Mouse (Mus musculus) kidney, embryonic 14.5 days (tissue): ENCODE measurements at regions not wholly inside any gene's neighbourhood (a gene's known extent, or its start where the extent isn't known, plus 50 kb on each side); places are given as distances from the start of the nearest gene placed in this dataset.
"Not testable (repeated sequence)": the region's sequence is repeated elsewhere in the genome, so short reads cannot be mapped to it uniquely, and the experiment has no call there.

Experiments used
- ATAC-seq: fragments of 200-750 bp; cut with Nextera tagmentation; 2 replicates; pipeline ENCODE4 v1.8.0; 2017; ENCODE audit warnings: moderate number of reproducible peaks, mild to moderate bottlenecking, moderate TSS enrichment, moderate library complexity; ENCODE audit not compliant: low FRiP score, low TSS enrichment
- H3K27ac ChIP-seq: fragments of 300-500 bp; sonication (generic); 2 replicates; pipeline ENCODE4 v1.5.1; 2014; ENCODE audit warnings: low read depth, mild to moderate bottlenecking, low read length, moderate library complexity, mixed read lengths
- H3K27me3 ChIP-seq: fragments of 300-500 bp; sonication (generic); 2 replicates; pipeline ENCODE4 v1.6.1; 2014; ENCODE audit warnings: mild to moderate bottlenecking, low read length; ENCODE audit not compliant: control insufficient read depth, insufficient read depth
- H3K36me3 ChIP-seq: fragments of 300-500 bp; sonication (generic); 2 replicates; pipeline ENCODE4 v1.6.1; 2014; ENCODE audit warnings: low read length, mixed read lengths; ENCODE audit not compliant: control insufficient read depth, insufficient read depth
- H3K4me1 ChIP-seq: fragments of 300-500 bp; sonication (generic); 2 replicates; pipeline ENCODE4 v1.6.1; 2014; ENCODE audit warnings: low read length, mixed read lengths; ENCODE audit not compliant: control insufficient read depth, insufficient read depth
- H3K4me2 ChIP-seq: fragments of 300-500 bp; sonication (generic); replicated peaks from 2 replicates; pipeline ENCODE4 v1.6.1; 2014; ENCODE audit warnings: low read depth, mild to moderate bottlenecking, low read length
- H3K4me3 ChIP-seq: fragments of 300-500 bp; sonication (generic); 2 replicates; pipeline ENCODE4 v1.5.1; 2014; ENCODE audit warnings: mild to moderate bottlenecking, low read length
- H3K9ac ChIP-seq: fragments of 300-500 bp; sonication (generic); 2 replicates; pipeline ENCODE4 v1.6.1; 2014; ENCODE audit warnings: low read depth, mild to moderate bottlenecking, low read length, moderate library complexity
- H3K9me3 ChIP-seq: fragments of 300-500 bp; sonication (generic); 2 replicates; pipeline ENCODE4 v1.6.1; 2016; ENCODE audit warnings: low read length; ENCODE audit not compliant: control insufficient read depth
- WGBS: fragments of 180-500 bp; shearing (Covaris S2); extraction: QIAGEN DNeasy Blood & Tissue Kit; methylation state at CpG from one replicate; pipeline ENCODE4 v1.1.7; 2014; 5-methylcytosine and 5-hydroxymethylcytosine counted together

DNA sequence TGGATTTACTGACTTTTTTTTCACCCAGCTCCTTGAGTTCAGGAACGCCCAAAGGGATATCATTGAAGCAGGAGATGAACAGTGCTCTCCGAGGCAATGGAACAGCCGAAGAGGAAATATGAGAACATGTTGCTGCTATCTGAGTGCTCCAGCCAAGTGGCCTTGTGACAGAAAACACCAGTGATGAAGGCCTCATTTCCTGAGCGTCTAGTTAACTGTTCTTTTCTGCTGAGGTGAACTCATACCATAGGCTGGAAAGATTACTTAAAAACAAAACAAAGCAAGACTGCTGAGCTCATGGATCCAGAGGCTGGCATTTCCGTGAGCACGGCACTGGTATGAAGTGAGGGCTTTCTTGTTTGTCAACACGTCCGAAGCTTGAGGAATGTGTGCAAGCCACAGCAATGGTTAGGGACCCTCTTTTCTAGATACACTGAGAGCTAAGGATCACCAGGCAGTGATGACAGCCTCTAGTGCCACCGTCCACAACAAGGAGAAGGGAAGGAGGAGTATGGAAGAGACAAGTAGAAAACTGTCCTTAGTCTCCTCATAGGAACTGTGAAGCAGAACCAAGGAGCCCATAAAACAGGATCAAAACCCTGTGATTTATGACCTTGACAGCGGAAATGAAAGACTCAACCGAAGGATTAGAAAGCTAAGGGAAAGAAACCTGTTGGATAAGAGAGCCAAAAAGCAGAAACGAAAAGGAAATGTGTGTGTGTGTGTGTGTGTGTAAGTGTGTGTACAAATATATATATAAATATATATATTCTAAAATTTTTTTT is 200.4 kb downstream of the Fam43a start:
- Histone ChIP-seq H3K27ac (peak overlapping the region; percentile 27; the same call in 1 of the 2 replicates), H3K36me3 (no peaks in the 10 kb centered on the region), H3K9ac (no peak overlapping the region), H3K9me3 (no peaks in the 10 kb centered on the region), H3K27me3 (no peaks in the 10 kb centered on the region), H3K4me2 (no peak overlapping the region), H3K4me3 (no peak overlapping the region), H3K4me1 (peaks cover 21% of the 10 kb centered on the region)
- 21% methylated on average over 12 of the region's 12 CpGs for WGBS
- ATAC-seq = no peak

GRCm38 (mm10) chr16:30804018-30804417 is 204.5 kb downstream of the Fam43a start:
- WGBS = 32% methylated on average over 3 of the region's 3 CpGs
- Histone ChIP-seq H3K4me3 (no peak overlapping the region), H3K27ac (no peak overlapping the region), H3K4me2 (no peak overlapping the region), H3K9ac (no peak overlapping the region), H3K27me3 (no peaks in the 10 kb centered on the region), H3K36me3 (no peaks in the 10 kb centered on the region), H3K9me3 (no peaks in the 10 kb centered on the region), H3K4me1 (peaks cover 22% of the 10 kb centered on the region)
- ATAC-seq = no peak

DNA sequence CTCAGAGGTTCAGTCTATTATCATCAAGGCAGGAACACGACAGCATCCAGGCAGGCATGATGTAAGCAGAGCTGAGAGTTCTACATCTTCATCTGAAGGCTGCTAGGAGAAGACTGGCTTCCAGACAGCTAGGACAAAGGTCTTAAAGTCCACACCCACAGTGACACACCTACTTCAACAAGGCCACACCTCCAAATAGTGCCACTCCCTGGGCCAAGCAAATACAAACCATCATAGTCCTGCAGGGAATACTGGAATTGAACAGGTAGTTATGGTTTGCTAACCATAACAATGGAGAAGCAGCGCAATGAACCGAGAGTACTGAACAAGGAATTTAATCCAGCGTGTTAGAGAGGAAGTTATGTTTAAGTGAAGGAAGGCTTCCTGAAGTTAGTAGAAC is 206.7 kb downstream of the Fam43a start:
- not testable (repeated sequence) for H3K27me3 ChIP-seq, H3K4me3 ChIP-seq, H3K27ac ChIP-seq, H3K4me2 ChIP-seq, H3K9me3 ChIP-seq, H3K4me1 ChIP-seq, ATAC-seq, H3K9ac ChIP-seq, H3K36me3 ChIP-seq
- 93% methylated on average over 4 of the region's 4 CpGs for WGBS

DNA sequence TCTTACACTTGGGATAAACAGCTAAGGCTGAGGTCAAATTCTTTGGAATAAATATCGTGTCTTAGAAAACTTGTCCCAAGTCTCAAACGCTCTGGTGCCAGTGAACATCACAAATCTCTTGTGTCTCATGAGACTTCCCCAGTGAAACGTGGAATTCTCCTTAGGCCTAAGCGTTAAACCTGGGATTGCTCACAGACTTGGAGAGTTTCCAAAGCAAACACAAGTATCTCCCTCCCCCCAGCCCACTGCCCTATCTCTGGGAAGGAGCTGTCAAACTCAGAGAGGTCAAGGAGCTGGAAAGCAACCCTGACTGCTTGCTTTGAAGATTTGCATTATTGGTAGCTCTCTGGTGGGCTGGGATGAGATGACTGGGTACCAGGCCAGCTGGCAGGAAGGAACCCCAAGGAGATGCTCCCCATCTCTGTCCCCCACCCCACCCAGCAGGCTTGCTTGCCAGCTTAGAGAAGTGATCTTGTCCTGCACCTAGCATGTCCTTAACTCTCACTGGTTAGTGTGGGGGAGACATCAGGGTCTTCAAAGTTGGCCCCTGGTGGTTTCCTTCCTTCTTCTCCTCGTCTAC is 219.1 kb downstream of the Fam43a start:
- Histone ChIP-seq H3K4me1 (peaks cover 26% of the 10 kb centered on the region), H3K9ac (no peak overlapping the region), H3K9me3 (no peaks in the 10 kb centered on the region), H3K27me3 (no peaks in the 10 kb centered on the region), H3K4me2 (no peak overlapping the region), H3K36me3 (no peaks in the 10 kb centered on the region), H3K27ac (peak overlapping the region; percentile 14; the same call in 1 of the 2 replicates), H3K4me3 (no peak overlapping the region)
- 22% methylated on average over 5 of the region's 5 CpGs for WGBS
- 0 out of 2 replicates have a peak, but pooled peaks have one; percentile 24 for ATAC-seq

DNA sequence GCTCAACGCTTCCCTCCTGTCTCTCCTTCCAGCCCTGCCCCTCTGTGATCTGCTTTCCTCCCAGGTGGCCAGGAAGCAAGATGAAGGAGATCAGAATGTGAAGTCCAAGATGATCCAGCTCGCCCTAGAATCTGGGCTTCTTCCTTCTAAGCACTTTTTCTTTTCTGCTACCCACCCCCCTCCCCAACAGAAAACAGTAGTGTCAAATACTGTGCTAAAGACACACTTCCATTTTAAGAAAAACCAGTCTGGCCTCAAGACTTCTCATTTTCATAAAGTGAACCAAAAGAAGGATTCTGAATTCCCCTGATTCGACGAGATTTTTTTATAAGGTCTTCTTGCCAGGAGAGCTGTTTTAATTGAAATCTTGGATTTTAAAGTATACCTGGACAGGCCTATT is 219.8 kb downstream of the Fam43a start:
- Histone ChIP-seq H3K9me3 (no peaks in the 10 kb centered on the region), H3K4me3 (no peak overlapping the region), H3K36me3 (no peaks in the 10 kb centered on the region), H3K27me3 (no peaks in the 10 kb centered on the region), H3K4me1 (peaks cover 26% of the 10 kb centered on the region), H3K4me2 (no peak overlapping the region), H3K27ac (peak overlapping the region; percentile 30; the same call in 1 of the 2 replicates), H3K9ac (no peak overlapping the region)
- 89% methylated on average over 4 of the region's 4 CpGs for WGBS
- ATAC-seq = no peak

- Histone ChIP-seq H3K4me2 (no peak overlapping the region), H3K4me3 (no peak overlapping the region), H3K36me3 (no peaks in the 10 kb centered on the region), H3K4me1 (peaks cover 26% of the 10 kb centered on the region), H3K27ac (no peak overlapping the region), H3K9me3 (no peaks in the 10 kb centered on the region), H3K27me3 (no peaks in the 10 kb centered on the region), H3K9ac (no peak overlapping the region)
- WGBS = 95% methylated on average over 3 of the region's 3 CpGs
- no peak for ATAC-seq
Measured at GRCm38 (mm10) chr16:30820234-30820633, 220.7 kb downstream of the Fam43a start.

DNA sequence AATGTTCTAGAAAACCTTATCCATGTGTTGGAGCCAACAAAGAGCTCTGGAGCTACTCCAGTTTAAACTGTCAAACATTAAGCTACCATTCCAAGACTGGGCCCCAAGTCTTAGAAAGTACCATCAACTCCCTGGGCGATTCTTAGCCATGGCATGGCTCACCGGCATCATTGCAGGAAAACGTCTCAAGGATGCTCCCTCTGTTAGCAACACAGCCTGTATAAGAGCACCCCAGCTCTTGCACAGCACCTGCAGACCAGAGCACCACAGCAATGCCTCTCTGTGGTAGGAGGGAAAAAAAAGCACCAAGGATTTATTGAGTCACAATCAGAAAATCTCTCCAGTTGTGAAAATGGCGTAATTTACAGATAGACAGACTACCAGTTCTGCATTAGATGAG is 221.2 kb downstream of the Fam43a start:
- Histone ChIP-seq H3K4me3 (no peak overlapping the region), H3K36me3 (no peaks in the 10 kb centered on the region), H3K4me1 (peaks cover 26% of the 10 kb centered on the region), H3K9ac (no peak overlapping the region), H3K4me2 (peak overlapping the region; percentile 38), H3K27me3 (no peaks in the 10 kb centered on the region), H3K9me3 (no peaks in the 10 kb centered on the region), H3K27ac (peak overlapping the region; percentile 85)
- ATAC-seq = no peak
- WGBS = 72% methylated on average over 4 of the region's 4 CpGs

GRCm38 (mm10) chr16:30821191-30821910 is 221.8 kb downstream of the Fam43a start:
- ATAC-seq = peak; percentile 82
- Histone ChIP-seq H3K27ac (peak overlapping the region; percentile 85), H3K9me3 (no peaks in the 10 kb centered on the region), H3K36me3 (no peaks in the 10 kb centered on the region), H3K4me3 (peak overlapping the region; percentile 5; the same call in 1 of the 2 replicates), H3K9ac (no peak overlapping the region), H3K27me3 (no peaks in the 10 kb centered on the region), H3K4me1 (peaks cover 28% of the 10 kb centered on the region), H3K4me2 (peak overlapping the region; percentile 38)
- WGBS = 9% methylated on average over 17 of the region's 17 CpGs
